Comparison of ENCODE assay signal across 24 mouse cellular contexts in the genomic region with DNA sequence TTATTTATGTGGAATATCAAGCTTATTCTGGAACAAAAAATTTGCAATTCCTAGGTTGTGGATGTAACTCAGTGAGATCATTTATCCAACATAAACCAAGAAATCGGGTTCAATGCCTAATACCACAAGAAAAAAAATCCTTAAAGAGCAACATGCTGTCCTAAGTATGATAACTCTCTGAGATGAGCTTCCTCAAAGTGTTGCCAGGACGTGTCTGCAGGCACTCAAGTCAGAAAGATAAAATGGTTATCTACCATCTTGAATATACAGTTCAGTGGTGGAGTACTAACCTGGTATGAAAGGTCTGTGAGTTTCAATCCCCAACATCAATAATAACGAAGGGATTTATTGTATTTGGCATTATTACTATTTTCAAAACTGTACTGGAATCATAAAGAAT.
"Had no signal": no experiment of that assay in that cellular context is flagged by ENCODE, and none has a peak within 500 bp of the region (broad histone marks: within the 10 kb centered on the region; RNA-seq: fewer than 3 reads in every experiment).

No protein-coding gene starts in this region.

- H3K9ac ChIP-seq: heart, embryonic 13.5 days; heart, embryonic 15.5 days; hindbrain, embryonic 13.5 days; hindbrain, embryonic 15.5 days; kidney, embryonic 15.5 days; limb, embryonic 13.5 days; limb, embryonic 15.5 days had no signal

- H3K27ac ChIP-seq: heart, adult 2 months; heart, embryonic 13.5 days; heart, embryonic 15.5 days; hindbrain, embryonic 13.5 days; hindbrain, embryonic 15.5 days; hindbrain, postnatal 0 days; kidney, embryonic 15.5 days; kidney, postnatal 0 days; layer of hippocampus, adult 2 months; left cerebral cortex, adult 2 months; limb, embryonic 13.5 days; limb, embryonic 15.5 days had no signal

- DNase-seq: gastrocnemius, postnatal 14 days; gastrocnemius, postnatal 36 days; heart, adult 2 months; heart, postnatal 14 days; heart, postnatal 36 days; kidney, adult 11 months; kidney, adult 2 months; kidney, adult 9 months; kidney, postnatal 25 days; kidney, postnatal 4 days; left cerebral cortex, postnatal 4 days had no signal

- H3K36me3 ChIP-seq: heart, embryonic 13.5 days; heart, embryonic 15.5 days; hindbrain, embryonic 13.5 days; hindbrain, embryonic 15.5 days; kidney, embryonic 15.5 days; limb, embryonic 13.5 days; limb, embryonic 15.5 days had no signal

- ATAC-seq: hindbrain, postnatal 0 days; intestine, embryonic 16.5 days had no signal

- H3K4me3 ChIP-seq: heart, adult 2 months; heart, embryonic 13.5 days; heart, embryonic 15.5 days; hindbrain, embryonic 13.5 days; hindbrain, embryonic 15.5 days; kidney, embryonic 15.5 days; layer of hippocampus, adult 2 months; left cerebral cortex, adult 2 months; limb, embryonic 13.5 days; limb, embryonic 15.5 days had no signal

- H3K27me3 ChIP-seq: heart, embryonic 13.5 days; heart, embryonic 15.5 days; hindbrain, embryonic 13.5 days; hindbrain, embryonic 15.5 days; kidney, embryonic 15.5 days; limb, embryonic 13.5 days; limb, embryonic 15.5 days had no signal

- H3K9me3 ChIP-seq: heart, embryonic 13.5 days; heart, embryonic 15.5 days; hindbrain, embryonic 13.5 days; hindbrain, embryonic 15.5 days; kidney, embryonic 15.5 days; limb, embryonic 13.5 days; limb, embryonic 15.5 days had no signal

- H3K4me2 ChIP-seq: heart, embryonic 11.5 days; heart, embryonic 13.5 days; heart, embryonic 15.5 days; hindbrain, embryonic 13.5 days; hindbrain, embryonic 15.5 days; kidney, embryonic 15.5 days; limb, embryonic 13.5 days; limb, embryonic 15.5 days had no signal
